Mouse (Mus musculus): ENCODE results near the gene Aak1.

GRCm38 (mm10) chr6:86899053-86899452 lies 49.7 kb downstream of the Aak1 start:
- TF ChIP-seq POLR2A (IDR thresholded peaks at IDR 0.05; ENCODE audit: control insufficient read depth, low read depth, low read length) (no peak), CTCF (IDR thresholded peaks at IDR 0.05; ENCODE audit: control insufficient read depth, insufficient read depth, insufficient replicate concordance, low read depth, low read length) (no peak)

Measured in testis, adult 2 months (tissue).